Mouse (Mus musculus) testis, adult 2 months (tissue): ENCODE data around the gene Ogdh.

ENCODE experiments used
- CTCF ChIP-seq: fragments of 200-500 bp; IDR thresholded peaks from 2 replicates; pipeline ENCODE4 v1.5.1; 2012; ENCODE audit warnings: low read depth, mild to moderate bottlenecking, inconsistent platforms, low read length, moderate library complexity; ENCODE audit not compliant: control insufficient read depth, insufficient read depth, insufficient replicate concordance
- POLR2A ChIP-seq: fragments of 200-500 bp; IDR thresholded peaks from 2 replicates; pipeline ENCODE4 v1.6.1; 2012; ENCODE audit warnings: low read depth, mild to moderate bottlenecking, inconsistent platforms, low read length, moderate library complexity; ENCODE audit not compliant: control insufficient read depth

GRCm38 (mm10) chr11:6402515-6403510 is 111.4 kb downstream of the Ogdh start:
- TF ChIP-seq CTCF: peak; percentile 66; the same call in 1 of the 2 replicates
- no peak for TF ChIP-seq POLR2A
